Comparison of ENCODE assay signal across 10 mouse cellular contexts in the genomic region with DNA sequence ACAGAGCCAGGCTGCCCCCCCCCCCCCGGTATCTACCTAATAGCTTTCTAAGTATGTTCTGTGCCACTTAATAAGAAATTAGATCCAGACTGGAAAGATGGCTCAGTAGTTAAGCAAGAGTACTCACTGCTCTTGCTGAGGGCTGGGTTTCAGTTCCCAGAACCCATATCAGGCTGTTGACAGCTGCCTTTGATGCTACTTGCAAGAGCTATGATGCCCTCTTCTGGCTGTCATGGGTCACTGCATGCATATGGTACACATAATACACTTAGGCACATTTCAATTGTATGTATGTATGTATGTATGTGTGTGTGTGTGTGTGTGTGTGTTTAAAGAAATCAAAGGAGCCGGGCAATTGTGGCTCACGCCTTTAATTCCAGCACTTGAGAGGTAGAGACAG. TPM values are rescaled to one million over a fixed set of nuclear protein-coding genes. Genes with fewer than 3 reads are reported as not detected.
A peak's percentile ranks its signal among the peaks of the same experiment; 100 is the strongest.
DNase-seq lines count a peak whose midpoint lies in the region; ATAC-seq and TF ChIP-seq lines count a peak whose summit lies in the region.
"Had no signal": no experiment of that assay in that cellular context is flagged by ENCODE, and none has a peak within 500 bp of the region (broad histone marks: within the 10 kb centered on the region; RNA-seq: fewer than 3 reads in every experiment).

No protein-coding gene starts in this region.

- H3K27ac ChIP-seq in heart, postnatal 0 days (ENCODE audit: low read depth): peak overlapping the region; percentile 99; the same call in 1 of the 2 replicates
- H3K27ac ChIP-seq in midbrain, embryonic 14.5 days (replicated peaks; ENCODE audit: low read depth, low read length): no peak overlapping the region
- no peak overlapping the region for H3K27ac ChIP-seq in midbrain, embryonic 10.5 days (replicated peaks)
- H3K27ac ChIP-seq: lung, embryonic 15.5 days; neural tube, embryonic 15.5 days had no signal

- no peaks in the 10 kb centered on the region for H3K9me3 ChIP-seq in heart, postnatal 0 days (replicated peaks; ENCODE audit: control insufficient read depth, low read length)
- H3K9me3 ChIP-seq in midbrain, embryonic 14.5 days (ENCODE audit: control insufficient read depth, low read length): no peaks in the 10 kb centered on the region
- no peaks in the 10 kb centered on the region for H3K9me3 ChIP-seq in midbrain, embryonic 10.5 days (replicated peaks)
- H3K9me3 ChIP-seq: lung, embryonic 15.5 days; neural tube, embryonic 15.5 days had no signal

- no peak overlapping the region for H3K9ac ChIP-seq in heart, postnatal 0 days (replicated peaks; ENCODE audit: low read depth, low read length)
- no peak overlapping the region for H3K9ac ChIP-seq in midbrain, embryonic 14.5 days (replicated peaks; ENCODE audit: low read length)
- H3K9ac ChIP-seq: lung, embryonic 15.5 days; neural tube, embryonic 15.5 days had no signal

- no peaks in the 10 kb centered on the region for H3K36me3 ChIP-seq in heart, postnatal 0 days (replicated peaks; ENCODE audit: control insufficient read depth, insufficient read depth, low read length)
- no peaks in the 10 kb centered on the region for H3K36me3 ChIP-seq in midbrain, embryonic 14.5 days (ENCODE audit: control insufficient read depth, insufficient read depth, low read length)
- H3K36me3 ChIP-seq in midbrain, embryonic 10.5 days: no peaks in the 10 kb centered on the region
- H3K36me3 ChIP-seq: lung, embryonic 15.5 days; neural tube, embryonic 15.5 days had no signal

- peak; percentile 38 for TF ChIP-seq CTCF in heart, postnatal 0 days (IDR thresholded peaks at IDR 0.05; ENCODE audit: low read depth)

- no peak overlapping the region for H3K4me2 ChIP-seq in heart, postnatal 0 days (ENCODE audit: low read depth, low read length)
- no peak overlapping the region for H3K4me2 ChIP-seq in midbrain, embryonic 14.5 days (ENCODE audit: low read length)
- H3K4me2 ChIP-seq: lung, embryonic 15.5 days; neural tube, embryonic 15.5 days had no signal

- no peak overlapping the region for H3K4me3 ChIP-seq in heart, postnatal 0 days (ENCODE audit: low read depth, low read length)
- no peak overlapping the region for H3K4me3 ChIP-seq in midbrain, embryonic 14.5 days (replicated peaks; ENCODE audit: low read depth, low read length)
- H3K4me3 ChIP-seq in midbrain, embryonic 10.5 days: no peak overlapping the region
- H3K4me3 ChIP-seq: lung, embryonic 15.5 days; neural tube, embryonic 15.5 days had no signal

- DNase-seq in heart, postnatal 0 days (ENCODE audit: low spot score): no peak
- no peak for DNase-seq in heart, adult 11 months
- peak; percentile 16 for DNase-seq in midbrain, embryonic 14.5 days
- no peak for DNase-seq in midbrain, embryonic 10.5 days (ENCODE audit: low spot score)
- DNase-seq in ES-CJ7 (ENCODE audit: low read depth, low spot score): peak; percentile 83
- DNase-seq in ovary, postnatal 36 days (ENCODE audit: low spot score): no peak
- DNase-seq in kidney, adult 9 months: no peak

- no peaks in the 10 kb centered on the region for H3K27me3 ChIP-seq in heart, postnatal 0 days (ENCODE audit: control insufficient read depth, insufficient read depth, low read length)
- no peaks in the 10 kb centered on the region for H3K27me3 ChIP-seq in midbrain, embryonic 14.5 days (ENCODE audit: control insufficient read depth, insufficient read depth, low read length)
- H3K27me3 ChIP-seq in midbrain, embryonic 10.5 days (ENCODE audit: low read depth, poor library complexity, severe bottlenecking): peaks cover 4% of the 10 kb centered on the region
- H3K27me3 ChIP-seq: lung, embryonic 15.5 days; neural tube, embryonic 15.5 days had no signal

- no peak for TF ChIP-seq EP300 in heart, postnatal 0 days (IDR thresholded peaks at IDR 0.05; ENCODE audit: low read depth)

- no peak for ATAC-seq in heart, postnatal 0 days (ENCODE audit: insufficient read depth, low read depth)
- no peak for ATAC-seq in midbrain, embryonic 14.5 days (ENCODE audit: low FRiP score, low TSS enrichment)
- ATAC-seq in megakaryocyte progenitor cell, adult 5-6 weeks (replicated peaks; ENCODE audit: poor library complexity): peak; percentile 52

- whole genome bisulfite sequencing in heart, postnatal 0 days: 94% methylated on average over 3 of the region's 3 CpGs
- WGBS in midbrain, embryonic 14.5 days: 88% methylated on average over 3 of the region's 3 CpGs
- 90% methylated on average over 3 of the region's 3 CpGs for WGBS in midbrain, embryonic 10.5 days

- peaks cover 22% of the 10 kb centered on the region for H3K4me1 ChIP-seq in heart, postnatal 0 days (ENCODE audit: control insufficient read depth, insufficient read depth)
- no peaks in the 10 kb centered on the region for H3K4me1 ChIP-seq in midbrain, embryonic 14.5 days (ENCODE audit: control insufficient read depth, insufficient read depth, low read length)
- H3K4me1 ChIP-seq in midbrain, embryonic 10.5 days: peaks cover 69% of the 10 kb centered on the region

RNA-seq across cellular contexts. Expression of a gene that starts 12.1 kb away (rescaled TPM):
- 113 and 139 TPM in 2 replicates for total RNA-seq in heart, postnatal 0 days (2014; rRNA removed; ENCODE audit: low replicate concordance)
- polyA plus RNA-seq in heart, postnatal 0 days (2015; fragmentation: Nextera tagmentation; extraction: Ambion mirVana): 56.2 and 65.9 TPM in 2 replicates
- polyA plus RNA-seq in midbrain, embryonic 14.5 days (2014; fragmentation: Nextera tagmentation; extraction: Ambion mirVana): 88.3 and 119 TPM in 2 replicates
- polyA plus RNA-seq in midbrain, embryonic 10.5 days (2016; fragmentation: Nextera tagmentation; extraction: Ambion mirVana): 87.1 and 97.9 TPM in 2 replicates
- total RNA-seq in megakaryocyte progenitor cell, adult 5-6 weeks (2015): 31.6 and 33.3 TPM in 2 replicates
- 40.2 and 41.2 TPM in 2 replicates for total RNA-seq in megakaryocyte progenitor cell, adult 5-6 weeks (2017)

Comparison
In these comparisons a context has a peak if more than half of its experiments do, and no peak if none do; other contexts are left out.
1. DNase-seq: peak in midbrain, embryonic 14.5 days (single experiment) and ES-CJ7 (single experiment); none in heart, postnatal 0 days (single experiment), heart, adult 11 months (single experiment), midbrain, embryonic 10.5 days (single experiment), ovary, postnatal 36 days (single experiment) and kidney, adult 9 months (single experiment).